Mouse (Mus musculus) kidney, embryonic 15.5 days (tissue): ENCODE results near the gene Syt8. TPM values are rescaled to one million over a fixed set of nuclear protein-coding genes. Genes with fewer than 3 reads are reported as not detected.

Source experiments
- ATAC-seq: fragments of 200-750 bp; cut with Nextera tagmentation; replicated peaks from 2 replicates; pipeline ENCODE4 v1.8.0; 2017; ENCODE audit warnings: moderate TSS enrichment; ENCODE audit not compliant: low FRiP score
- H3K27ac ChIP-seq: fragments of 300-500 bp; sonication (generic); 2 replicates; pipeline ENCODE4 v1.5.1; 2015; ENCODE audit warnings: mild to moderate bottlenecking, inconsistent platforms
- H3K27me3 ChIP-seq: fragments of 300-500 bp; sonication (generic); 2 replicates; pipeline ENCODE4 v1.6.1; 2015; ENCODE audit warnings: inconsistent platforms
- H3K36me3 ChIP-seq: fragments of 300-500 bp; sonication (generic); 2 replicates; pipeline ENCODE4 v1.6.1; 2015; ENCODE audit warnings: inconsistent platforms
- H3K4me1 ChIP-seq: fragments of 300-500 bp; sonication (generic); 2 replicates; pipeline ENCODE4 v1.6.1; 2015; ENCODE audit warnings: inconsistent platforms
- H3K4me2 ChIP-seq: fragments of 300-500 bp; sonication (generic); 2 replicates; pipeline ENCODE4 v1.6.1; 2015; ENCODE audit warnings: moderate library complexity, mild to moderate bottlenecking, inconsistent platforms
- H3K4me3 ChIP-seq: fragments of 300-500 bp; sonication (generic); replicated peaks from 2 replicates; pipeline ENCODE4 v1.5.1; 2015; ENCODE audit warnings: mild to moderate bottlenecking, inconsistent platforms
- H3K9ac ChIP-seq: fragments of 300-500 bp; sonication (generic); 2 replicates; pipeline ENCODE4 v1.6.1; 2015; ENCODE audit warnings: mild to moderate bottlenecking, inconsistent platforms
- H3K9me3 ChIP-seq: fragments of 300-500 bp; sonication (generic); replicated peaks from 2 replicates; pipeline ENCODE4 v1.6.1; 2016; ENCODE audit warnings: inconsistent platforms
- WGBS: fragments of 180-500 bp; shearing (Covaris S2); methylation state at CpG from one replicate; pipeline ENCODE4 v1.1.7; 2015; ENCODE audit warnings: mixed read lengths; 5-methylcytosine and 5-hydroxymethylcytosine counted together
- polyA plus RNA-seq: library from polyadenylated mRNA; unstranded; fragments of >200 nt; fragmentation: Nextera tagmentation; extraction: Ambion mirVana; gene quantifications from 2 replicates; pipeline ENCODE4 v1.2.1, GENCODE M21; 2015

Syt8 gene
- 0.62 and 1.3 TPM in 2 replicates for polyA plus RNA-seq

GRCm38 (mm10) chr7:142434137-142434865 is at the start of gene Syt8:
TSS of gene Syt8 (plus strand) at chr7:142434850.
- H3K9me3 ChIP-seq = no peaks in the 10 kb centered on the region
- no peaks in the 10 kb centered on the region for H3K27me3 ChIP-seq
- peak within 1 kb of the TSS; percentile 57 for H3K27ac ChIP-seq
- no peak within 1 kb of the TSS for H3K4me2 ChIP-seq
- H3K4me3 ChIP-seq = no peak within 1 kb of the TSS
- WGBS = 82% methylated on average over 10 of the region's 10 CpGs
- no peak within 1 kb of the TSS for H3K9ac ChIP-seq
- peaks cover 40% of the 10 kb centered on the region for H3K4me1 ChIP-seq
- H3K36me3 ChIP-seq = no peaks in the 10 kb centered on the region
- ATAC-seq = no peak

- Histone ChIP-seq H3K4me3 (peak overlapping the region; percentile 72), H3K9me3 (no peaks in the 10 kb centered on the region), H3K36me3 (peaks cover 45% of the 10 kb centered on the region), H3K4me1 (peaks cover 22% of the 10 kb centered on the region), H3K27ac (no peak overlapping the region), H3K4me2 (peak overlapping the region; percentile 89), H3K9ac (peak overlapping the region; percentile 77), H3K27me3 (no peaks in the 10 kb centered on the region)
- WGBS = 90% methylated on average over 3 of the region's 3 CpGs
- ATAC-seq = no peak
Measured at GRCm38 (mm10) chr7:142385742-142386403, 48.8 kb upstream of the Syt8 start.

- peaks cover 37% of the 10 kb centered on the region for H3K36me3 ChIP-seq
- H3K4me2 ChIP-seq = peak overlapping the region; percentile 89
- H3K9ac ChIP-seq = peak overlapping the region; percentile 77
- no peaks in the 10 kb centered on the region for H3K9me3 ChIP-seq
- peak; percentile 9; the same call in 1 of the 2 replicates for ATAC-seq
- peak overlapping the region; percentile 76; the same call in 1 of the 2 replicates for H3K27ac ChIP-seq
- peaks cover 22% of the 10 kb centered on the region for H3K4me1 ChIP-seq
- WGBS = 41% methylated on average over 6 of the region's 6 CpGs
- no peaks in the 10 kb centered on the region for H3K27me3 ChIP-seq
- H3K4me3 ChIP-seq = peak overlapping the region; percentile 72
Measured at GRCm38 (mm10) chr7:142386621-142387201, 47.9 kb upstream of the Syt8 start.

- Histone ChIP-seq H3K4me1 (peaks cover 22% of the 10 kb centered on the region), H3K36me3 (peaks cover 28% of the 10 kb centered on the region), H3K27me3 (no peaks in the 10 kb centered on the region), H3K4me2 (peak within 1 kb of the TSS; percentile 89), H3K9me3 (no peaks in the 10 kb centered on the region), H3K27ac (peak within 1 kb of the TSS; percentile 76), H3K9ac (peak within 1 kb of the TSS; percentile 77), H3K4me3 (peak within 1 kb of the TSS; percentile 72)
- ATAC-seq = peak; percentile 97
- under 1% methylated on average over 55 of the region's 55 CpGs for WGBS
Measured at GRCm38 (mm10) chr7:142387419-142388148, 47.1 kb upstream of the Syt8 start, which contains the start of gene Ctsd. TSS of gene Ctsd (minus strand) at chr7:142388038.

- H3K9me3 ChIP-seq = no peaks in the 10 kb centered on the region
- H3K4me2 ChIP-seq = peak overlapping the region; percentile 89
- H3K9ac ChIP-seq = no peak overlapping the region
- H3K4me3 ChIP-seq = peak overlapping the region; percentile 72
- H3K36me3 ChIP-seq = peaks cover 22% of the 10 kb centered on the region
- ATAC-seq = no peak
- 92% methylated on average over 1 of the region's 1 CpGs for WGBS
- H3K27me3 ChIP-seq = no peaks in the 10 kb centered on the region
- H3K4me1 ChIP-seq = peaks cover 27% of the 10 kb centered on the region
- H3K27ac ChIP-seq = peak overlapping the region; percentile 76
Measured at GRCm38 (mm10) chr7:142388198-142388597, 46.5 kb upstream of the Syt8 start.

- Histone ChIP-seq H3K4me2 (no peak overlapping the region), H3K27ac (no peak overlapping the region), H3K9me3 (no peaks in the 10 kb centered on the region), H3K27me3 (no peaks in the 10 kb centered on the region), H3K4me3 (no peak overlapping the region), H3K36me3 (peaks cover 17% of the 10 kb centered on the region), H3K9ac (no peak overlapping the region), H3K4me1 (peaks cover 32% of the 10 kb centered on the region)
- ATAC-seq = no peak
- 96% methylated on average over 2 of the region's 2 CpGs for WGBS
Measured at GRCm38 (mm10) chr7:142388740-142389139, 45.9 kb upstream of the Syt8 start.

- peaks cover 41% of the 10 kb centered on the region for H3K4me1 ChIP-seq
- no peak overlapping the region for H3K4me3 ChIP-seq
- H3K27me3 ChIP-seq = no peaks in the 10 kb centered on the region
- peaks cover 4% of the 10 kb centered on the region for H3K36me3 ChIP-seq
- no peak for ATAC-seq
- H3K9me3 ChIP-seq = no peaks in the 10 kb centered on the region
- WGBS = 88% methylated on average over 3 of the region's 3 CpGs
- H3K4me2 ChIP-seq = no peak overlapping the region
- no peak overlapping the region for H3K27ac ChIP-seq
- H3K9ac ChIP-seq = no peak overlapping the region
Measured at GRCm38 (mm10) chr7:142389961-142390650, 44.5 kb upstream of the Syt8 start.

GRCm38 (mm10) chr7:142391108-142391507 is 43.5 kb upstream of the Syt8 start:
- Histone ChIP-seq H3K9me3 (no peaks in the 10 kb centered on the region), H3K4me1 (peaks cover 31% of the 10 kb centered on the region), H3K4me2 (no peak overlapping the region), H3K27me3 (no peaks in the 10 kb centered on the region), H3K27ac (no peak overlapping the region), H3K36me3 (no peaks in the 10 kb centered on the region), H3K9ac (no peak overlapping the region), H3K4me3 (no peak overlapping the region)
- WGBS = 68% methylated on average over 3 of the region's 3 CpGs
- no peak for ATAC-seq

- no peaks in the 10 kb centered on the region for H3K9me3 ChIP-seq
- WGBS = 72% methylated on average over 4 of the region's 4 CpGs
- H3K27ac ChIP-seq = no peak overlapping the region
- ATAC-seq = no peak
- no peak overlapping the region for H3K4me3 ChIP-seq
- no peaks in the 10 kb centered on the region for H3K36me3 ChIP-seq
- H3K4me1 ChIP-seq = peaks cover 26% of the 10 kb centered on the region
- no peaks in the 10 kb centered on the region for H3K27me3 ChIP-seq
- no peak overlapping the region for H3K4me2 ChIP-seq
- H3K9ac ChIP-seq = no peak overlapping the region
Measured at GRCm38 (mm10) chr7:142391609-142392008, 43.0 kb upstream of the Syt8 start.

- no peaks in the 10 kb centered on the region for H3K36me3 ChIP-seq
- no peaks in the 10 kb centered on the region for H3K9me3 ChIP-seq
- no peak overlapping the region for H3K4me3 ChIP-seq
- no peaks in the 10 kb centered on the region for H3K27me3 ChIP-seq
- H3K4me1 ChIP-seq = peaks cover 23% of the 10 kb centered on the region
- no peak; the same call in 1 of the 2 replicates for ATAC-seq
- H3K4me2 ChIP-seq = no peak overlapping the region
- H3K27ac ChIP-seq = peak overlapping the region; percentile 46
- no peak overlapping the region for H3K9ac ChIP-seq
- WGBS = 15% methylated on average over 4 of the region's 4 CpGs
Measured at GRCm38 (mm10) chr7:142393191-142393590, 41.5 kb upstream of the Syt8 start.
